ENCODE assay signal across 9 mouse cellular contexts in genomic region chr7:64164997-64165396, GRCm38 (mm10). TPM values are rescaled to one million over a fixed set of nuclear protein-coding genes. Genes with fewer than 3 reads are reported as not detected.
DNase-seq lines count a peak whose midpoint lies in the region; ATAC-seq and TF ChIP-seq lines count a peak whose summit lies in the region.
"Had no signal": no experiment of that assay in that cellular context is flagged by ENCODE, and none has a peak within 500 bp of the region (broad histone marks: within the 10 kb centered on the region; RNA-seq: fewer than 3 reads in every experiment).

No protein-coding gene starts in this region.

- TF ChIP-seq CTCF in layer of hippocampus, adult 2 months (conservative IDR thresholded peaks at IDR 0.05) = peak; percentile 94
- 0 out of 2 replicates have a peak, but pooled peaks have one; percentile 5 for TF ChIP-seq CTCF in E14TG2a.4 (conservative IDR thresholded peaks at IDR 0.05; ENCODE audit: low read length)

- H3K27ac ChIP-seq in layer of hippocampus, adult 2 months = no peak overlapping the region
- no peak overlapping the region for H3K27ac ChIP-seq in neural tube, embryonic 15.5 days (replicated peaks)
- H3K27ac ChIP-seq: stomach, embryonic 15.5 days had no signal

- no peak overlapping the region for H3K4me3 ChIP-seq in layer of hippocampus, adult 2 months
- no peak overlapping the region for H3K4me3 ChIP-seq in E14TG2a.4 (replicated peaks; ENCODE audit: low read length)
- H3K4me3 ChIP-seq in neural tube, embryonic 15.5 days (replicated peaks) = no peak overlapping the region
- H3K4me3 ChIP-seq: stomach, embryonic 15.5 days had no signal

- no peaks in the 10 kb centered on the region for H3K9me3 ChIP-seq in E14TG2a.4 (ENCODE audit: low read length)
- no peaks in the 10 kb centered on the region for H3K9me3 ChIP-seq in neural tube, embryonic 15.5 days (replicated peaks)
- H3K9me3 ChIP-seq: stomach, embryonic 15.5 days had no signal

- peaks cover 4% of the 10 kb centered on the region; the same call in 1 of the 2 replicates for H3K27me3 ChIP-seq in E14TG2a.4 (ENCODE audit: insufficient read depth, low read length)
- no peaks in the 10 kb centered on the region for H3K27me3 ChIP-seq in neural tube, embryonic 15.5 days (replicated peaks)
- H3K27me3 ChIP-seq: stomach, embryonic 15.5 days had no signal

- H3K4me2 ChIP-seq in neural tube, embryonic 15.5 days = no peak overlapping the region
- H3K4me2 ChIP-seq: stomach, embryonic 15.5 days had no signal

- peaks cover 39% of the 10 kb centered on the region for H3K4me1 ChIP-seq in E14TG2a.4 (replicated peaks; ENCODE audit: low read depth, low read length)
- H3K4me1 ChIP-seq in neural tube, embryonic 15.5 days = peaks cover 6% of the 10 kb centered on the region

- 73% methylated on average over 3 of the region's 3 CpGs for WGBS in neural tube, embryonic 15.5 days

- intact Hi-C loops in gastrocnemius, postnatal 14 days (cut with DNase I; ENCODE audit: low total_unique reads) = loop anchor here (2.0 kb wide), 1 partner anchor 162 kb away; no protein-coding TSS in a partner anchor

- 0 out of 2 replicates have a peak, but pooled peaks have one; percentile 60 for ATAC-seq in neural tube, embryonic 15.5 days (ENCODE audit: low FRiP score)

- no peaks in the 10 kb centered on the region for H3K36me3 ChIP-seq in E14TG2a.4 (ENCODE audit: insufficient read depth, low read length)
- no peaks in the 10 kb centered on the region for H3K36me3 ChIP-seq in neural tube, embryonic 15.5 days
- H3K36me3 ChIP-seq: stomach, embryonic 15.5 days had no signal

- no peak overlapping the region for H3K9ac ChIP-seq in neural tube, embryonic 15.5 days (replicated peaks)
- H3K9ac ChIP-seq: stomach, embryonic 15.5 days had no signal

- peak in 1 of 2 experiments; percentile 58 for DNase-seq in layer of hippocampus, adult 2 months (ENCODE audit: low spot score in 2 of 2)
- DNase-seq in layer of hippocampus, adult 9-10 months (ENCODE audit: low spot score) = no peak
- DNase-seq in cerebellum, adult 11 months = peak; percentile 38
- peak; percentile 64 for DNase-seq in gastrocnemius, postnatal 14 days
- DNase-seq in kidney, postnatal 4 days = peak; percentile 65 to 70
- DNase-seq in spleen, adult 18-20 months = no peak

RNA-seq across cellular contexts. Expression of gene Trpm1, which starts 11.4 kb away (rescaled TPM):
- total RNA-seq in layer of hippocampus, adult 2 months (2021) = not detected
- total RNA-seq in gastrocnemius, postnatal 14 days (2021) = under 1 TPM; 0.51 to 0.78 TPM
- 0.50 and 0.61 TPM in 2 replicates for polyA plus RNA-seq in neural tube, embryonic 15.5 days (2015; fragmentation: Nextera tagmentation; extraction: Ambion mirVana)

Comparison
In these comparisons a context has a peak if more than half of its experiments do, and no peak if none do; other contexts are left out.
1. DNase-seq: peak in cerebellum, adult 11 months (single experiment), gastrocnemius, postnatal 14 days (single experiment) and kidney, postnatal 4 days (2 of 2); none in layer of hippocampus, adult 9-10 months (single experiment) and spleen, adult 18-20 months (0 of 2).